Mouse (Mus musculus): Measurements from ENCODE around the gene Smc4. TPM values are rescaled to one million over a fixed set of nuclear protein-coding genes. Genes with fewer than 3 reads are reported as not detected.

Gene Smc4
- 143 and 144 TPM in 2 replicates for polyA plus RNA-seq (2015; fragmentation: Nextera tagmentation; extraction: Ambion mirVana)

- Histone ChIP-seq H3K27me3 (no peaks in the 10 kb centered on the region), H3K4me1 (peaks cover 10% of the 10 kb centered on the region; the same call in 1 of the 2 replicates)
Observed at GRCm38 (mm10) chr3:69004437-69005337, at the start of gene Smc4, which contains the start of gene Ift80. TSS of gene Smc4 (plus strand) at chr3:69004738. TSS of gene Ift80 (minus strand) at chr3:69004570.

GRCm38 (mm10) chr3:68956454-68956853 lies 48.1 kb upstream of the Smc4 start:
- Histone ChIP-seq H3K9ac (no peak overlapping the region), H3K4me3 (replicated peaks) (no peak overlapping the region), H3K4me2 (replicated peaks) (no peak overlapping the region), H3K27me3 (no peaks in the 10 kb centered on the region), H3K27ac (replicated peaks) (no peak overlapping the region), H3K9me3 (replicated peaks) (no peaks in the 10 kb centered on the region), H3K36me3 (no peaks in the 10 kb centered on the region; the same call in 1 of the 2 replicates), H3K4me1 (no peaks in the 10 kb centered on the region)
- 43% methylated on average over 4 of the region's 4 CpGs for WGBS
- no peak for ATAC-seq (ENCODE audit: insufficient number of reproducible peaks, low FRiP score, low TSS enrichment, low read depth)

More at GRCm38 (mm10) chr3:69004437-69005337, at the start of gene Smc4, which contains the start of gene Ift80:
- Histone ChIP-seq H3K9me3 (replicated peaks) (no peaks in the 10 kb centered on the region), H3K27ac (replicated peaks) (peak within 1 kb of the TSS; percentile 93), H3K4me2 (replicated peaks) (peak within 1 kb of the TSS; percentile 81), H3K4me3 (replicated peaks) (peak within 1 kb of the TSS; percentile 89), H3K36me3 (peaks cover 4% of the 10 kb centered on the region; the same call in 1 of the 2 replicates), H3K9ac (peak within 1 kb of the TSS; percentile 79)
- under 1% methylated on average over 76 of the region's 76 CpGs for WGBS
- ATAC-seq (ENCODE audit: insufficient number of reproducible peaks, low FRiP score, low TSS enrichment, low read depth), result peak; percentile 97

- H3K4me1 ChIP-seq, result no peaks in the 10 kb centered on the region
- H3K4me2 ChIP-seq (replicated peaks), result no peak overlapping the region
- no peak overlapping the region for H3K4me3 ChIP-seq (replicated peaks)
- ATAC-seq (ENCODE audit: insufficient number of reproducible peaks, low FRiP score, low TSS enrichment, low read depth), result no peak
- WGBS, result 85% methylated on average over 3 of the region's 3 CpGs
- H3K27me3 ChIP-seq, result no peaks in the 10 kb centered on the region
- H3K27ac ChIP-seq (replicated peaks), result no peak overlapping the region
- no peaks in the 10 kb centered on the region; the same call in 1 of the 2 replicates for H3K36me3 ChIP-seq
- no peak overlapping the region for H3K9ac ChIP-seq
- H3K9me3 ChIP-seq (replicated peaks), result no peaks in the 10 kb centered on the region
Observed at GRCm38 (mm10) chr3:68957413-68957812, 47.1 kb upstream of the Smc4 start.

GRCm38 (mm10) chr3:68964682-68965081 lies 39.9 kb upstream of the Smc4 start:
- Histone ChIP-seq H3K4me1 (no peaks in the 10 kb centered on the region), H3K36me3 (peaks cover 29% of the 10 kb centered on the region), H3K9ac (no peak overlapping the region), H3K4me3 (replicated peaks) (no peak overlapping the region), H3K27me3 (no peaks in the 10 kb centered on the region), H3K9me3 (replicated peaks) (no peaks in the 10 kb centered on the region), H3K4me2 (replicated peaks) (no peak overlapping the region), H3K27ac (replicated peaks) (no peak overlapping the region)
- no peak for ATAC-seq (ENCODE audit: insufficient number of reproducible peaks, low FRiP score, low TSS enrichment, low read depth)

- Histone ChIP-seq H3K36me3 (peaks cover 29% of the 10 kb centered on the region), H3K27me3 (no peaks in the 10 kb centered on the region), H3K27ac (replicated peaks) (no peak overlapping the region), H3K9ac (no peak overlapping the region), H3K9me3 (replicated peaks) (no peaks in the 10 kb centered on the region), H3K4me1 (no peaks in the 10 kb centered on the region), H3K4me3 (replicated peaks) (no peak overlapping the region), H3K4me2 (replicated peaks) (no peak overlapping the region)
- WGBS, result 89% methylated on average over 6 of the region's 6 CpGs
- no peak for ATAC-seq (ENCODE audit: insufficient number of reproducible peaks, low FRiP score, low TSS enrichment, low read depth)
Observed at GRCm38 (mm10) chr3:68966527-68967285, 37.8 kb upstream of the Smc4 start.

- no peak overlapping the region for H3K27ac ChIP-seq (replicated peaks)
- 81% methylated on average over 6 of the region's 6 CpGs for WGBS
Observed at GRCm38 (mm10) chr3:68967404-68967803, 37.1 kb upstream of the Smc4 start.

GRCm38 (mm10) chr3:68969091-68969590 lies 35.4 kb upstream of the Smc4 start:
- Histone ChIP-seq H3K27me3 (no peaks in the 10 kb centered on the region), H3K9ac (no peak overlapping the region), H3K4me1 (no peaks in the 10 kb centered on the region), H3K4me3 (replicated peaks) (no peak overlapping the region), H3K4me2 (replicated peaks) (no peak overlapping the region), H3K36me3 (peaks cover 33% of the 10 kb centered on the region), H3K9me3 (replicated peaks) (no peaks in the 10 kb centered on the region), H3K27ac (replicated peaks) (no peak overlapping the region)
- ATAC-seq (ENCODE audit: insufficient number of reproducible peaks, low FRiP score, low TSS enrichment, low read depth), result no peak
- WGBS, result 94% methylated on average over 3 of the region's 3 CpGs

More at GRCm38 (mm10) chr3:68967404-68967803, 37.1 kb upstream of the Smc4 start:
- no peak overlapping the region for H3K9ac ChIP-seq
- H3K27me3 ChIP-seq, result no peaks in the 10 kb centered on the region
- no peaks in the 10 kb centered on the region for H3K9me3 ChIP-seq (replicated peaks)
- H3K4me1 ChIP-seq, result no peaks in the 10 kb centered on the region
- ATAC-seq (ENCODE audit: insufficient number of reproducible peaks, low FRiP score, low TSS enrichment, low read depth), result no peak
- H3K4me2 ChIP-seq (replicated peaks), result no peak overlapping the region
- no peak overlapping the region for H3K4me3 ChIP-seq (replicated peaks)
- peaks cover 29% of the 10 kb centered on the region for H3K36me3 ChIP-seq

GRCm38 (mm10) chr3:68973574-68973973 lies 31.0 kb upstream of the Smc4 start:
- ATAC-seq (ENCODE audit: insufficient number of reproducible peaks, low FRiP score, low TSS enrichment, low read depth), result no peak
- H3K4me1 ChIP-seq, result 0 out of 2 replicates have a peak, but pooled peaks cover 4% of the 10 kb centered on the region
- H3K27me3 ChIP-seq, result no peaks in the 10 kb centered on the region
- no peak overlapping the region for H3K4me3 ChIP-seq (replicated peaks)
- H3K9me3 ChIP-seq (replicated peaks), result no peaks in the 10 kb centered on the region
- WGBS, result 75% methylated on average over 1 of the region's 1 CpGs
- H3K27ac ChIP-seq (replicated peaks), result no peak overlapping the region
- H3K36me3 ChIP-seq, result 0 out of 2 replicates have a peak, but pooled peaks cover 9% of the 10 kb centered on the region
- no peak overlapping the region for H3K4me2 ChIP-seq (replicated peaks)
- H3K9ac ChIP-seq, result no peak overlapping the region

GRCm38 (mm10) chr3:68974639-68975532 lies 29.7 kb upstream of the Smc4 start:
- H3K27ac ChIP-seq (replicated peaks), result no peak overlapping the region
- WGBS, result 66% methylated on average over 8 of the region's 8 CpGs
- H3K9ac ChIP-seq, result no peak overlapping the region
- ATAC-seq (ENCODE audit: insufficient number of reproducible peaks, low FRiP score, low TSS enrichment, low read depth), result no peak
- H3K4me3 ChIP-seq (replicated peaks), result no peak overlapping the region
- H3K4me1 ChIP-seq, result 0 out of 2 replicates have a peak, but pooled peaks cover 4% of the 10 kb centered on the region
- H3K27me3 ChIP-seq, result no peaks in the 10 kb centered on the region
- H3K36me3 ChIP-seq, result 0 out of 2 replicates have a peak, but pooled peaks cover 9% of the 10 kb centered on the region
- H3K4me2 ChIP-seq (replicated peaks), result no peak overlapping the region
- H3K9me3 ChIP-seq (replicated peaks), result no peaks in the 10 kb centered on the region
